Mouse (Mus musculus): ENCODE results near the gene Cfdp1. TPM values are rescaled to one million over a fixed set of nuclear protein-coding genes. Genes with fewer than 3 reads are reported as not detected.
A peak's percentile ranks its signal among the peaks of the same experiment; 100 is the strongest.
"Not testable (repeated sequence)": the region's sequence is repeated elsewhere in the genome, so short reads cannot be mapped to it uniquely, and the experiment has no call there.

Cfdp1 gene
- polyA plus RNA-seq, 1 experiment from 2014 or later: 195 TPM

DNA sequence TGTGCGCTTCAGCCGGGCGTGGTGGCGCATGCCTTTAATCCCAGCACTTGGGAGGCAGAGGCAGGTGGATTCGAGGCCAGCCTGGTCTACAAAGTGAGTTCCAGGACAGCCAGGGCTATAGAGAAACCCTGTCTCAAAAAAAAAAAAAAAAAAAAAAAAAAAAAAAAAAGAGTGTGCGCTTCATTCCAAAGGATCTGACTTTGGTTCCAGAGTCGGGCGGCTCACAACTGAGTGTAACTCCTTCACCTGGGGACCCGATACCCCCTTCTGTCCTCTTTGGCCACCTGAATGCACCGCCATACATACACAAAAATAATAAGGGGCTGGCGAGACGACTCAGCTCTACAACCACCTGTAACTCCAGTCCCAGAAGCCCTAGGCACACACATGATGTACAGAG lies 872 bp downstream of the Cfdp1 start:
- ATAC-seq (ENCODE audit: insufficient read depth, low FRiP score, low read depth); H3K27ac ChIP-seq; H3K4me1 ChIP-seq; H3K27me3 ChIP-seq (replicated peaks); H3K36me3 ChIP-seq; H3K9me3 ChIP-seq: not testable (repeated sequence)
- 52% methylated on average over 12 of the region's 12 CpGs for WGBS
- Histone ChIP-seq H3K4me2 (peak overlapping the region; percentile 69), H3K9ac (peak overlapping the region; percentile 87), H3K4me3 (replicated peaks) (peak overlapping the region; percentile 89)

DNA sequence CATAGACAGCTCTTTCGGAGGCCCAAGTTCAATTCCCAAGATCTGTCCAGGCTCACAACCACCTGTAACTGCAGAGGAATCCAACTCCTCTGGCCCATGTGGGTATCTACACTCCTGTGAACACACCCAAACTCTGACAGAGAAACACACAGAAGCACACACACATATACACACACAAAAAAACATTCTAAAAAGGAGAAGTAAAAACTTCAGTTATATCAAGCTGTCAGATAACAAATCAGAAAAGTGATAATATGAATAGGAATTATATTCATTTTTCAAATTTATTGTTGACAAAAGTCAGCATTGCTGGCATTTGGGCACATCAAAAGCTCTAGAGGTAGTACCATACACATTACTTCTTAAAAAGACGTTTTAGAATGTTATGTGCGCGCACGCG lies 7.3 kb downstream of the Cfdp1 start:
- ATAC-seq (ENCODE audit: insufficient read depth, low FRiP score, low read depth): no peak
- H3K4me1 ChIP-seq: no peaks in the 10 kb centered on the region
- no peaks in the 10 kb centered on the region for H3K9me3 ChIP-seq
- no peak overlapping the region for H3K4me3 ChIP-seq (replicated peaks)
- no peak overlapping the region for H3K9ac ChIP-seq
- no peak overlapping the region for H3K4me2 ChIP-seq
- H3K27me3 ChIP-seq (replicated peaks): no peaks in the 10 kb centered on the region
- 86% methylated on average over 6 of the region's 6 CpGs for whole genome bisulfite sequencing
- H3K27ac ChIP-seq: no peak overlapping the region
- H3K36me3 ChIP-seq: peaks cover 11% of the 10 kb centered on the region; the same call in 1 of the 2 replicates

DNA sequence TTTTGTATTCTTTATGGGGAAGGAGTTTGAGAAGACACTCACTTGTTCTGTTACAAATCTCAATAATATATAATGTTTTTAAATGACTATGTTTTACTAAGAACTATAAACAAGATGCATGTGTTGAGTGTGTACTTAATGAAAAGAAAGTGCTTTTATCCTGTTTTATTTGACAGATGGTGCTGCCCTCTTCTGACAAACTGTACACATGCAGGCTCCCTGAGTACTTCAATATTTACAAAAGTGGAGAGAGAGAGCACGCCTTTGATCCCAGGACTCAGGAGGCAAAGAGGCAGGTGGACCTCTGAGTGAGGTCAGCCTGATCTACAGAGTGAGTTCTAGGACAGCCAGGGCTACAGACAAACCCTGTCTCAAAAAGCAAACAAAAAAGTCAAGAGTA lies 18.6 kb downstream of the Cfdp1 start:
- ATAC-seq (ENCODE audit: insufficient read depth, low FRiP score, low read depth): no peak
- H3K9me3 ChIP-seq: no peaks in the 10 kb centered on the region
- H3K9ac ChIP-seq: no peak overlapping the region
- H3K4me2 ChIP-seq: no peak overlapping the region
- 28% methylated on average over 1 of the region's 1 CpGs for WGBS
- H3K27ac ChIP-seq: no peak overlapping the region
- H3K4me3 ChIP-seq (replicated peaks): no peak overlapping the region
- 0 out of 2 replicates have a peak, but pooled peaks cover 4% of the 10 kb centered on the region for H3K4me1 ChIP-seq
- H3K27me3 ChIP-seq (replicated peaks): no peaks in the 10 kb centered on the region
- H3K36me3 ChIP-seq: peaks cover 19% of the 10 kb centered on the region

DNA sequence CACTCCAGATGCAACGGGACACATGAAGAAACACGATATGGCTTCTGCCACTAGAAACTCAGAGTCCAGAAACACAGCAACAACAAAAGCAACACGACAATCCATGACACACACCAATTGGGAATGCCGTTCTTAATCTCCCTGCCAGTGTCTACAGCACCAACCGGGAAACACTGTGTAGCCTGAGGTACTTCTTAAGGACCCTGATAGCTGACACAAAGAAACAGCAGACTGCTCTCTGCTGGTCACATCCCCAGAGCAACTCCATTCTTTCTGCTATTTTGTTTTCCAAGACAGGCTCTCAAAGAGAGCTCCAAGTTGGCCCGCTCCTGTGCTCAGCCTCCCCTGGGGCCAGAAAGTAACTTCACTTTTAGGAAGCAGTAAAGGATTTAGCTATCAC lies 20.1 kb downstream of the Cfdp1 start:
- Histone ChIP-seq H3K27me3 (replicated peaks) (no peaks in the 10 kb centered on the region), H3K36me3 (peaks cover 18% of the 10 kb centered on the region; the same call in 1 of the 2 replicates), H3K9me3 (no peaks in the 10 kb centered on the region), H3K4me3 (replicated peaks) (no peak overlapping the region), H3K9ac (no peak overlapping the region), H3K4me2 (no peak overlapping the region), H3K4me1 (0 out of 2 replicates have a peak, but pooled peaks cover 4% of the 10 kb centered on the region), H3K27ac (0 out of 2 replicates have a peak overlapping the region, but pooled peaks have one; percentile 21)
- no peak for ATAC-seq (ENCODE audit: insufficient read depth, low FRiP score, low read depth)
- WGBS: 59% methylated on average over 6 of the region's 6 CpGs

DNA sequence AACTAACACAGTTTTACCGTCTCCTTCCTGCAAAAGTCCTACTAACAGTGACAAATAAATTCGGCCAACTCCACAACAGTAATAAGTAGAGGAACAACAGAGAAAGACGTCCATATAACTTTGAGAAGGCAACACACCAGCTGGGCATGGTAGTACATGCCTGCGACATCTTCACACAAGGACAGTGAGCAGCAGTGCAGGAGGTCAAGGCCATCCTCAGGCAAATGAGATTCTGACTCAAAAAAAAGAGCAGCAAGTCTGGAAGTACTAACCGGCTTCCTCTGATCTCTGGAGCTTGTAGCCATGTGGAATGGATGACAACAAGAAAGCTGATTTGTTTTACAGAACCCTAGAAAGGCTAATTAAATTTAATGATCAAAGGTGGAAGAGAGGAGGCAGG lies 21.1 kb downstream of the Cfdp1 start:
- Histone ChIP-seq H3K9ac (no peak overlapping the region), H3K4me2 (no peak overlapping the region), H3K4me1 (0 out of 2 replicates have a peak, but pooled peaks cover 4% of the 10 kb centered on the region), H3K36me3 (peaks cover 18% of the 10 kb centered on the region; the same call in 1 of the 2 replicates), H3K27me3 (replicated peaks) (no peaks in the 10 kb centered on the region), H3K27ac (no peak overlapping the region), H3K4me3 (replicated peaks) (no peak overlapping the region), H3K9me3 (no peaks in the 10 kb centered on the region)
- no peak for ATAC-seq (ENCODE audit: insufficient read depth, low FRiP score, low read depth)
- WGBS: 78% methylated on average over 5 of the region's 5 CpGs

DNA sequence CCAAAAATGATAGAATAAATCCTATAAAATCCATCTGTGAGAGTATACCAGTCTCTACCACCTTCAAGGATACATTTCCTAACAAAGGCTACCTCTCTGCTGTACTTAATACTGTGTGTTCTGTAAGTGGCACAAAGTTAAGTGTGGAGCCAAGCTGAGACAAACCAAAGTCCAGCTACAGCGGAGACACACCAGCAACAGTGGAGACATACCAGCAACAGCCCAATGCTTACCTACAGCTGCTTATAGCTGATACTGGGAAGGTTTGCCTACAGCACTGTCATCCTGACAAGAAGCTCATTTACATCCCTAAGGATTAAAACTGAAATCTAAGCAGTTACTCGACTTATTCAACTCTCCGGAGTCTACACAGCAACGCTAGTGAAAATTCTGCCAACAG lies 22.1 kb downstream of the Cfdp1 start:
- H3K9me3 ChIP-seq: no peaks in the 10 kb centered on the region
- no peak for ATAC-seq (ENCODE audit: insufficient read depth, low FRiP score, low read depth)
- H3K4me3 ChIP-seq (replicated peaks): no peak overlapping the region
- H3K27ac ChIP-seq: no peak overlapping the region
- H3K9ac ChIP-seq: no peak overlapping the region
- H3K27me3 ChIP-seq (replicated peaks): no peaks in the 10 kb centered on the region
- 70% methylated on average over 4 of the region's 4 CpGs for WGBS
- 0 out of 2 replicates have a peak, but pooled peaks cover 4% of the 10 kb centered on the region for H3K4me1 ChIP-seq
- no peak overlapping the region for H3K4me2 ChIP-seq
- peaks cover 18% of the 10 kb centered on the region; the same call in 1 of the 2 replicates for H3K36me3 ChIP-seq

DNA sequence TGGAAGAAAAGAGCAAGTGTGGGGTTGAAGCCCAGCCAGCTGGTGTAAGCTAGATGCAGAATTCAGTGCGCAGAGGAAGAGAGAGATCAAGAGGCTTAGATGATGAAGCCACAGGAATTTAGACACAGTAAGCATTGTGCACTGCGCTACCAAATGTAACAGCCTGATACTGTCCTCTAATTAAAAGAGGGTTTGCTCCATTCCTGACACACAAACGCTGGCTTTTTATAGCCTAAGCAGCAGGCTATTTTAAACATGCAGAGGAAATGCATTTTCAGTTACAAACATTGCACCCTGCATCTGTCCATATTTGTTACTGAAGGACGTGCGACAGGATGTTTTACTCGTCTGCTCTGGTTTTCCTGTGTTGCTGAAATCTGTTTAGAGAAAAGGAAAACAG lies 25.5 kb downstream of the Cfdp1 start:
- Histone ChIP-seq H3K9me3 (no peaks in the 10 kb centered on the region), H3K9ac (no peak overlapping the region)

DNA sequence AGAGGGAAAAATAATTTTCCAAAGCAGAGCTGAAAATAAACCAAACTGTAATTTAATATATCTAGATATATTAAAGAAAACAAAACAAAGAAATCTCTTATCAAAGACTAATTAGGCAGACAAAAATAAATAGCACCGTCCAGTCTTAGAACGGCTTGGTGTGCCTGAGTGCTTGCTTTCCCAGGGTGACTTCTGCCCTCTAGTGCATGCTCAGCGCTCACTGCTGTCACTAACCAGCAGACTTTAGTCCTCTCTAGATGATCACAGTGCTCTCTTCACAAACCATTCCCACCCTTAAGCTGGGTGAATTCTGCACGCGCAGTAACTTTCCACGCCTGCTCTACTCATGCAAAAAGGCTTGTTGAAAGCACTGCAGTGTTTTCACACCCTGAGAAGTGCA lies 28.9 kb downstream of the Cfdp1 start:
- WGBS: 66% methylated on average over 6 of the region's 6 CpGs
- H3K9me3 ChIP-seq: no peaks in the 10 kb centered on the region
- H3K4me2 ChIP-seq: no peak overlapping the region
- H3K27me3 ChIP-seq (replicated peaks): no peaks in the 10 kb centered on the region
- no peaks in the 10 kb centered on the region for H3K4me1 ChIP-seq
- H3K27ac ChIP-seq: no peak overlapping the region
- peaks cover 23% of the 10 kb centered on the region; the same call in 1 of the 2 replicates for H3K36me3 ChIP-seq
- ATAC-seq (ENCODE audit: insufficient read depth, low FRiP score, low read depth): no peak
- no peak overlapping the region for H3K9ac ChIP-seq
- H3K4me3 ChIP-seq (replicated peaks): no peak overlapping the region

More for the DNA sequence above, 25.5 kb downstream of the Cfdp1 start:
- no peak overlapping the region for H3K4me2 ChIP-seq
- H3K27me3 ChIP-seq (replicated peaks): no peaks in the 10 kb centered on the region
- ATAC-seq (ENCODE audit: insufficient read depth, low FRiP score, low read depth): no peak; the same call in 1 of the 2 replicates
- 63% methylated on average over 6 of the region's 6 CpGs for whole genome bisulfite sequencing
- H3K4me3 ChIP-seq (replicated peaks): no peak overlapping the region
- H3K27ac ChIP-seq: peak overlapping the region; percentile 77
- H3K4me1 ChIP-seq: 0 out of 2 replicates have a peak, but pooled peaks cover 4% of the 10 kb centered on the region
- peaks cover 19% of the 10 kb centered on the region; the same call in 1 of the 2 replicates for H3K36me3 ChIP-seq

DNA sequence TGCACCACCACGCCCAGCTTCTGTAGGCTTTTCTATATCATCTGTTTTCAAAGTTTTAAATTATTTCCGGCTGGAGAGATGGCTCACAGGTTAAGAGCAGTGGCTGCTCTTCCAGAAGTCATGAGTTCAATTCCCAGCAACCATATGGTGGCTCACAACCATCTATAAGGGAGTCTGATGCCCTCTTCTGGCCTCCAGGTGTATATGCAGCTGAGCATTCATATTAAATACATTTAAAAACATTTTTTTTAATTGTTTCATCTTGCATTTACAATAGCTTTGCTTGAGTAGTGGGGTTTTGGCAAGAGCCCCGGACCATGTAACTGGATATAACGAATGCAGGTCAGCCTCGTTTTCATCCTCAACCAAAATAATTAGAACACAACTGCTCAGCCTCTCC lies 29.8 kb downstream of the Cfdp1 start:
- no peaks in the 10 kb centered on the region for H3K9me3 ChIP-seq
- no peak overlapping the region for H3K27ac ChIP-seq
- H3K4me1 ChIP-seq: no peaks in the 10 kb centered on the region
- 95% methylated on average over 5 of the region's 5 CpGs for WGBS
- no peak overlapping the region for H3K4me3 ChIP-seq (replicated peaks)
- peaks cover 22% of the 10 kb centered on the region; the same call in 1 of the 2 replicates for H3K36me3 ChIP-seq
- H3K4me2 ChIP-seq: no peak overlapping the region
- H3K27me3 ChIP-seq (replicated peaks): no peaks in the 10 kb centered on the region
- no peak overlapping the region for H3K9ac ChIP-seq
- ATAC-seq (ENCODE audit: insufficient read depth, low FRiP score, low read depth): no peak

DNA sequence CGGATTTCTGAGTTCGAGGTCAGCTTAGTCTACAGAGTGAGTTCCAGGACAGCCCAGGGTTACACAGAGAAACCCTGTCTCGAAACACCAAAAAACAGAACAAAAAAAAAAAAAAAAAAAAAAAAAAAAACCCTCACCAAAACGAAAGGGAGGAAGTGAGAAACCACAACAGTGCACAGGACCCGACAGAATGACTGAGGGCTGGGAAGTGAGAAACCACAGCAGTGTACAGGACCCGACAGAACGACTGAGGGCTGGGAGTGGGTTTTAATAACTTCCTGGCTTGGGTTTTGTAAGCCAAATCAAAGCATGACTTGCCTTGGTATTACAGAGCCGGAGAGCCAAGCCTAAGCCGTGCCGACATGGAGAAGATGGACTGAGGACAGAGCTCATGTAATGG lies 32.9 kb downstream of the Cfdp1 start:
- Histone ChIP-seq H3K9me3 (no peaks in the 10 kb centered on the region), H3K27me3 (replicated peaks) (no peaks in the 10 kb centered on the region), H3K4me2 (no peak overlapping the region), H3K36me3 (peaks cover 22% of the 10 kb centered on the region; the same call in 1 of the 2 replicates), H3K27ac (0 out of 2 replicates have a peak overlapping the region, but pooled peaks have one; percentile 16), H3K4me1 (no peaks in the 10 kb centered on the region), H3K9ac (no peak overlapping the region), H3K4me3 (replicated peaks) (no peak overlapping the region)
- ATAC-seq (ENCODE audit: insufficient read depth, low FRiP score, low read depth): no peak
- WGBS: 77% methylated on average over 10 of the region's 10 CpGs

DNA sequence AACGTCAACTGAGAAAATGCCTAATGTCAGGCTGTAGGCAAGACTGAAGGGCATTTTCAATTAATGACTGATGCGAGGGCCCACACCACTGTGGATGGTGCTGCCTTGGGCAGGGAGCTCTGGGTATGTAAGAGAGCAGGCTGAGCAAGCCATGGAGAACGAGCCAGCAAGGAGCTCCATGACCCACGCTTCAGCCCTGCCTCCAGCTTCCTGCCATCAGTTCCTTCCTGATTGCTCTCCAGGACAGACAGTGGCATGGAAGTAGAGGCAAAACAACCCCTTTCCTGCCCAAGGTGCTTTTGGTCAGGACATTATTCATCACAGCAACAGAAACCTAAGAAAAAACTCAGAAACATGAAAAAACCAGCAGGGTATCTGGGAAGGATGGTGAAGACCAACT lies 33.4 kb downstream of the Cfdp1 start:
- H3K36me3 ChIP-seq: peaks cover 22% of the 10 kb centered on the region; the same call in 1 of the 2 replicates
- 0 out of 2 replicates have a peak overlapping the region, but pooled peaks have one; percentile 6 for H3K27ac ChIP-seq
- H3K9me3 ChIP-seq: no peaks in the 10 kb centered on the region
- no peak overlapping the region for H3K9ac ChIP-seq
- no peak overlapping the region for H3K4me3 ChIP-seq (replicated peaks)
- H3K4me2 ChIP-seq: no peak overlapping the region
- H3K27me3 ChIP-seq (replicated peaks): no peaks in the 10 kb centered on the region
- ATAC-seq (ENCODE audit: insufficient read depth, low FRiP score, low read depth): no peak
- H3K4me1 ChIP-seq: no peaks in the 10 kb centered on the region
- 81% methylated on average over 4 of the region's 4 CpGs for WGBS

DNA sequence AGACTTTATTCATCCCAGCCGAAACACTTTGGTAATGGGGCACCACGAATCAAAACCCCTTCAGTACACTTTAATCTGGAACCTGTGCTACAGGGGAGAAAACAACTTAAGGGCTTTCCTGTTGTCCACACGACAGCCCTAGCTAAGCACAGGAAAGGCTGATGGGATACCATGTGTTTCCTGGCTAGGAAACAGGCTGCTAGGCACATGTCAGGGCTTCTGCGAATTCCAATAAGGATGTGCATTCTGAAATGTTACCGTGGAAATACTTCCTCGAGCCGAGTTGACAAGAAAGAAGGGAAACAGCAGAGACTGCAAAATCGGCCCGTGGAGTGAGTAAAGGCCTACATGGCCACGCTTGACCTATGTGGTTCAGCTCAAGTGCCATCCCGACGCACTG lies 34.1 kb downstream of the Cfdp1 start:
- WGBS: 83% methylated on average over 12 of the region's 12 CpGs
- Histone ChIP-seq H3K27me3 (replicated peaks) (no peaks in the 10 kb centered on the region), H3K4me2 (no peak overlapping the region), H3K9ac (no peak overlapping the region), H3K4me3 (replicated peaks) (no peak overlapping the region), H3K9me3 (no peaks in the 10 kb centered on the region), H3K36me3 (peaks cover 22% of the 10 kb centered on the region; the same call in 1 of the 2 replicates), H3K4me1 (no peaks in the 10 kb centered on the region), H3K27ac (0 out of 2 replicates have a peak overlapping the region, but pooled peaks have one; percentile 31)
- no peak for ATAC-seq (ENCODE audit: insufficient read depth, low FRiP score, low read depth)

Data from stomach, embryonic 15.5 days (tissue).